Mouse (Mus musculus): ENCODE data around the gene Gabra4.

The Gabra4 gene

GRCm38 (mm10) chr5:71658115-71658497 is at the start of gene Gabra4:
Gene Gabra4 (minus strand): TSS chr5:71658308.
- DNase-seq (ENCODE audit: low read depth, low spot score): no peak

GRCm38 (mm10) chr5:71701273-71701614 is 43.1 kb upstream of the Gabra4 start:
- no peak for DNase-seq (ENCODE audit: low read depth, low spot score)

- DNase-seq (ENCODE audit: low read depth, low spot score): peak; percentile 52
Observed at GRCm38 (mm10) chr5:71700468-71701272, 42.6 kb upstream of the Gabra4 start.

- no peak for DNase-seq (ENCODE audit: low read depth, low spot score)
Observed at GRCm38 (mm10) chr5:71699696-71700467, 41.8 kb upstream of the Gabra4 start.

GRCm38 (mm10) chr5:71665593-71665992 is 7.5 kb upstream of the Gabra4 start:
- DNase-seq (ENCODE audit: low read depth, low spot score): no peak

GRCm38 (mm10) chr5:71657482-71658114 is 510 bp downstream of the Gabra4 start, which contains the start of gene Gabrb1:
Gene Gabrb1 (plus strand): TSS chr5:71658113.
- DNase-seq (ENCODE audit: low read depth, low spot score): no peak

- no peak for DNase-seq (ENCODE audit: low read depth, low spot score)
Observed at GRCm38 (mm10) chr5:71656771-71657170, 1.3 kb downstream of the Gabra4 start.

- DNase-seq (ENCODE audit: low read depth, low spot score): no peak
Observed at GRCm38 (mm10) chr5:71654056-71654455, 4.1 kb downstream of the Gabra4 start.

- no peak for DNase-seq (ENCODE audit: low read depth, low spot score)
Observed at GRCm38 (mm10) chr5:71648108-71648507, 10.0 kb downstream of the Gabra4 start.

- DNase-seq (ENCODE audit: low read depth, low spot score): no peak
Observed at GRCm38 (mm10) chr5:71639804-71640203, 18.3 kb downstream of the Gabra4 start.

GRCm38 (mm10) chr5:71627820-71628219 is 30.3 kb downstream of the Gabra4 start:
- DNase-seq (ENCODE audit: low read depth, low spot score): no peak

- DNase-seq (ENCODE audit: low read depth, low spot score): no peak
Observed at GRCm38 (mm10) chr5:71616734-71617133, 41.4 kb downstream of the Gabra4 start.

- DNase-seq (ENCODE audit: low read depth, low spot score): no peak
Observed at GRCm38 (mm10) chr5:71614311-71614710, 43.8 kb downstream of the Gabra4 start.

- DNase-seq (ENCODE audit: low read depth, low spot score): no peak
Observed at GRCm38 (mm10) chr5:71608735-71609134, 49.4 kb downstream of the Gabra4 start.

GRCm38 (mm10) chr5:71606907-71607306 is 51.2 kb downstream of the Gabra4 start:
- DNase-seq (ENCODE audit: low read depth, low spot score): no peak

- no peak for DNase-seq (ENCODE audit: low read depth, low spot score)
Observed at GRCm38 (mm10) chr5:71604128-71604690, 53.9 kb downstream of the Gabra4 start.

GRCm38 (mm10) chr5:71595321-71595720 is 62.8 kb downstream of the Gabra4 start:
- DNase-seq (ENCODE audit: low read depth, low spot score): no peak

GRCm38 (mm10) chr5:71593745-71594255 is 64.3 kb downstream of the Gabra4 start:
- no peak for DNase-seq (ENCODE audit: low read depth, low spot score)

- no peak for DNase-seq (ENCODE audit: low read depth, low spot score)
Observed at GRCm38 (mm10) chr5:71571646-71572237, 86.4 kb downstream of the Gabra4 start.

GRCm38 (mm10) chr5:71548079-71548478 is 110.0 kb downstream of the Gabra4 start, which contains the start of gene Cox7b2:
Gene Cox7b2 (minus strand): TSS chr5:71548205.
- no peak for DNase-seq (ENCODE audit: low read depth, low spot score)

GRCm38 (mm10) chr5:71545554-71545953 is 112.6 kb downstream of the Gabra4 start:
- no peak for DNase-seq (ENCODE audit: low read depth, low spot score)
